Mouse (Mus musculus): ENCODE measurements around the gene Zfp326.
"Not testable (repeated sequence)": the region's sequence is repeated elsewhere in the genome, so short reads cannot be mapped to it uniquely, and the experiment has no call there.

Zfp326 gene

DNA sequence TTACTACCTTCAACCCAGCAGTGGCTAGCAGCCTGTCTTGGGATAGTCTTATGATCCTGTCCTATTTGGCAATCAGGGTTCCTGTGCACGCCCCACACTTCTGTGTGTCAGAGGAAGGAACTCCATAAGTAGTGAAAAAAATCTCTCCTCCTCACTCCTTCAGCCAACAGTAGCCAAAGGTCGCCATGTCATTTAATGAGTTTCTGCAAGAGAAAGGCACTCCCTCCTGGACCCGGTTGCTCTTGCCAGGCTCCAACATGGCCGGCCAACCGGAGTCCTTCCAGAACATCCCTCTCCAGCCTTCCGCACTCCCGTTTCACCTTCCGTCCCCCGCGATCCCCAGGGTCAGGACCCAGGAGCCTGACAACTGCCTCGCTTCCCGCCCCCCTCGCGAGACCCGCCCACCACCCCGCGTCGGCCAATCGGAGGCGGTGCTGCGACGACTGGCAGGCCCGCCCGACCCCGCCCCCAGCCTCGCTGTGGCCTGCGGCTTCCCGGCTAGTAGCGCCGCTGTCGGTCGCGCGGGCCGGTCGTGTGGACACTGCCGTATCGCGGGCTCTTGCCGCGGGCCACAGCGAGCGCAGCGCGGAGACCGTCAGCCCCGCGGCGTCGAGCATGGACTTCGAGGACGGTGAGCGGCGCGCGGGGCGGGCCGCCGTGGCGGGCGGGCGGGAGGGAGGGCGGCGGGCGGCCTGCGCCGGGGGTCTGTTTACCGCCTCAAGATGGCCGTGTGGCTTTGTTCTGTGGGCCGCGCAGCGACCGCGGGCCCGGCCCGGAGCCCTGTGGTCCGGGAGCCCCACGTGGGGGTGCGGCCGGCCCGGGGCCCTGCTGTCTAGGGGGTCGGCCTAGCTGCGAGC is at the start of gene Zfp326:
Zfp326 (plus strand) TSS at position 498 of the 857 bp plus-strand sequence.
- peak; percentile 86 for DNase-seq (ENCODE audit: low spot score)

DNA sequence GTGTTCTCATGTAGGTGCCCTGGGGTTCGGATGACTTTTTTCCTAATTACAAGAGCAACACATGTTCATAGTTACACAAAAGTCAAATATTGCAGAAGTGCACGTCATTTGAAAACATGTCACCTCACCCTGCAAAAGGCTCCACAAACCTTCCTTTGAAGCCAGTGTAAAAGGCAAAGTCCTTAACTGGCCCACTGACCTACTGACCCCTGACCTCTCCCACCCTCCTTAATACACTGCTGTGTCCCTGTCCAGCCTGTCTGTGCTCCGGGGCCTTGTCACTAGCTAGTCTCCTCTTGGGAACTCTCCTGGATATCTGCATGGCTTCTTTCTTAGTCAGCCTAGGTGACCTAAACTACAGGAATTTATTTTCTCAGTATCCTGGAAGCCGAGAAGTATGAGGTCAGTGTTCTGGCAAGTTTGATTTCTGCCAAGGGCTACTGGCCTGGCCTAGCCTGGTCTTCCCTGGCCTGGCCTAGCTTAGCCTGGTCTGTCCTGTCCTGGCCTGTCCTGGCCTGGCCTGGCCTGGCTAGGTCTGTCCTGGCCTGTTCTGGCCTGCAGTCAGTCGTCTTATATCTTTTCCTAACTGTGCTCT is 49.4 kb upstream of the Zfp326 start:
- no peak for DNase-seq (ENCODE audit: low spot score)

DNA sequence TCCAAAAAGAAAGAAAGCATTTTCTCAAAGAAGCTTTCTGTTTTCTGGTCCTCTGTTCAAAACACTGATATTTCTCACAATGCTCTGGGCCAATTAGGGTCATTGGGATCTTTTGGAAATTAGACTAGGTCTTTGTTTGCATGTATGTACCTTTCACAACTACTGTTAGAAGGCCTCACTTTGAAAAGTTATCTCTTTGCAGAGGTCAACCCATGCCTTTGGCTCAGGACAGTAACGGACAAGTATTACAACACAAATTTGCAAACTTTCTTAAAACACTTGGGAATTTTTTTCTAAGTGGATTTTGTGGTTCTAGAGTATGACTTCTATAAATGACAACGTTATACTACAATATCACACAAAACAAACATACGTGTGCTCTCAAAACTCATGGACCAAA is 48.3 kb upstream of the Zfp326 start:
- DNase-seq (ENCODE audit: low spot score): no peak

DNA sequence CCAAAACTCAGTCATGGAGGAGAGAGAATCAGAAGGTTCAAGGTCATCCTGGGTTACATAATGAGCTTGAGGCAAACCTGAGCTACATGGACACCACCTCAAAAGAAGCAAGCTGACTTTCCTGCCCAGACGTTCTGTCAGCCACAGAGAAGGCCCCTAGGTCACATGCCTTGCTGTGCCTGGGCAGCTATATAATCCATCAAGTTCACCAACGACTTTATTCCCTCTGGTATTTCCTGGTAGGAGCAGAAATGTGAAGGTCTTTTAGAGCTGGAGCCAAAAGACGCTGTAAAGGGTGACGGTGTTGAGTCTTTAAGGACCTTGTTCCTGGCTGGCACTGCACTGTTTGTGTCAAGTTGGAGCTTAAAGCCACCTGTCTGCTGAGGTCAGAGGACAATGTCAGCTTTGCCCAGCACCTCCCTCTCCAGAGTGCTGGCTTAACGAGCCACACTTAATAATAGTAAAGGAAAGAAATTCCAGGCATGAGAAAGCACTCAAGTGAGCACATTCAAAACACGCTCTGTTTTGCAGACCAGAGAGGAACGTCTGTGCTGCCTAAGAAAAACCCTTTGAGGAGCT is 47.3 kb upstream of the Zfp326 start:
- DNase-seq (ENCODE audit: low spot score): no peak

DNA sequence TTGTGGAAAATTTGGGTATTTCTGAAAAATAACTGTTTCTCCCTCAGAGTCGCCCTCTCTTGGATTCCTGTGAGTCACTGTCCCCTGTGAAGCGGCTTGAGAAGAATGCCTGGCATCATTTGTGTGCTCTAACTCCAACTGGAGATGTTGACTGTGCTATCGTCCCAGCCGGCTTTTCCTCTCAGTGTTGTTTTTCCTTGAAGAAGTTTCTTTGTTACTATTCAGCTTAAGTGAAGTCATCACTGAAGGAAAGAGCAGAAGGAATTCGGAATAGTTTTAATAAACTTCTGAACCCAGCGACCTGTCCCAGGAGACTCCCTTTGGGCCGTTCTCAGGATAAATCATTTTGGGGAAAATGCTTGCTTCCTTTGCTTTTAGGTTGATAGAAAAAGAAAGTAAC is 44.2 kb upstream of the Zfp326 start:
- no peak for DNase-seq (ENCODE audit: low spot score)

DNA sequence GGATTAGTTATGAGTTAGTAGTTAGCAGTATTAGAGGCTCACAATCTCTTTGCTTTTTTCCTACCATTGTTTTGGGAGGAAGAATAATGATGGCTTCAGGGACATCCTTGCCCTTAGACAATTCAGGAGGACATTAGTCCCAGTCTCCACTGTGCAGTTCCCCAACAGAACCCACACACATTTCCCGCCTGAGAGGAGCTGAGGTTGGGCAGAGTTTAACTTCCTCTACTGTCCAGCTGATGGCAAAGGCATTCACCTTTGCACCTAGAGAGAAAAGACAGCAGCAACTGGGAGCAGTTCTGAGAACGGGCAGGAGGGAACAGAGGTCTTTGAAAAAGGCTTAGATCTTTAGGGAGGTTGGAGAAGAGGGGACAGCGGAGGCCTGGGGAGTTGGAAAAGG is 42.4 kb upstream of the Zfp326 start:
- DNase-seq (ENCODE audit: low spot score): no peak

DNA sequence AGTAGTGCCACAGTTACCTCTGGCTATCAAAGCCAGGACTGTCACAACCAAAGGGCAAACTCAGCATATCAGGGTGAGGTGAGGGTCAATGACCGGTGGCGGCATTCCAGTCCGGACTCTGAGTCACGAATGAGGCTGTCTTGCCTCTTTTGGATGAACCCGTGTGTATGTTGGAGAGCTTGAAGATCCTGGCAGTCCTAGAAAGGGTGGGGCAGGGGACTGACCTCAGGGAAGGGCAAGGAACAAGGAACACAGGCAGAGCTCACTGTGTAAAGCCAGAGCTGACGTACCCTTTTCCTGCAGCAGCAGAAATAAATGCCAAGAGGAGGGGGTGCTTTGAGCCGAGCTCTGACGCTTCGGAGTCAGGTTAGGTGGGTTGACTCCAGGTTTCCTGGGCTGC is 40.4 kb upstream of the Zfp326 start:
- DNase-seq (ENCODE audit: low spot score): no peak

DNA sequence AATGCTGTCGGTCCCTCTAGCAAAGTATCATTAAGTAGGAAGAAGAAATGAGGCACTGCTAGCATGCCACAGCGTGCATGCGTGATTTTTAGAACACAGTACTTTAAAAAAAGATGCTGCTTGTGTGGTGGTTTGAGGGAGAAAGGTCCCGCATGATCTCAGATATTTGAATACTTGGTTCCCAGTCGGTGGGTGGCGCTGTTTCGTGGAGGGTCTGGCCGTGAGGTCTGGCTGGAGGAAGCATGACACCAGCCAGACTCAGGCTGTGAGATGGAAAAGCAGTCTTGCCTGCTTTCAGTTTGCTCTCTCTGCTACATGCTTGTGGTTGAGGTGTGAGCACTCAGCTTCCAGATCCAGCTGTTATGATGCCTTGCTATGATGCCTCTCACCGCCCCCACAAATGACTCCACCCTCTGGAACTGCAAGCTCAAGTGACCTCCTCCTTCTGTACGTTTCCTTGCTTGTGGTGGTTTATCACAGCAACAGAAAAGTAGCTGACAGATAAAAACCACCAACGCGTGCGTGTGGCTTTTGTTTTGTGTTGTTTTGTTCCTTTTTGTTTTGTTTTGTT is 36.5 kb upstream of the Zfp326 start:
- no peak for DNase-seq (ENCODE audit: low spot score)

DNA sequence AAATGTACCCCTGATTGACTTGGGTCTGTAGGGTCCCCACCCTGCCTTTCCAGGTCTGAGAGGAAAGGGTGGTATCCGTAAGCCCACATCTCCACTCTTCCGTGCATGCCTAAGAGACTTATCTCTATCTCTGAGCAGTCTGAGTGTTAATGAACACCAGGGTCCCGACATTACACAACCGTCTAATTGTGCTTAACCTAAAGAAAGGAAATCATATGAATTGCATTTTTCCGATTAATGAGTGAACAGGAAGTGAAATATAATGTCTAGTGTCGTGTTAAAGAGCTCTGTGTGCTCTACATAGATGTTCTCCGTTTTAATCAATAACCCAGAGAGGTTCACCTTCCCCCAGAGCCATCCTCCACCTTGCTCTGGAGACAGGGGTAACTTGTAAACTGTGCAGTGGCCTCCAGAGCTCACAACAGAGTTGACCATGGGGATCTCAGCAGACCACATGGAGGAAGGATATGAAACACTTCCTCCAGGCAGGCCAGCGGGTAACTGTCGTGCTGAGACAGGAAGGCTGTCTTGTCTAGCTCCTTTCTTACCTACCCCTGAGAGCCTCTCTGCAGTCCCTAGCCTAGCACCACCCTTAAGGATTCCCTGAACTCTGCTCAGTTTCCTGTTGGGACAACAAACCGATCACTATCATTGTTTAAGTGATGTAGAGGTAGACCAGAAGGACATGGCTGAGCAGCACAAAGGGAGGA is 32.2 kb upstream of the Zfp326 start:
- DNase-seq (ENCODE audit: low spot score): no peak

DNA sequence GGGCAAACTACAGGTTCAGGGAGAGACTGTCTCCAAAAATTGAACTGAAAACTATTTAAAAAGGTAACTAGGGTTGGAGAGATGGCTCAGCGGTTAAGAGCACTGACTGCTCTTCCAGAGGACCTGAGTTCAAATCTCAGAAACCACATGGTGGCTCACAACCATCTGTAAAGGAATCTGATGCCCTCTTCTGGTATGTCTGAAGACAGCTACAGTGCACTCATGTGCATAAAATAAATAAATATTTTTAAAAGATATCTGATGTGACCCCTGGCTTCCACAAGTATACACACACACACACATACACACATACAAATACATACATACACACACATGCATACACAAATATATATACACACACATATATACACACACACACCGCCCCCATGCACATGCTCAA is 31.3 kb upstream of the Zfp326 start:
- no peak for DNase-seq (ENCODE audit: low spot score)

DNA sequence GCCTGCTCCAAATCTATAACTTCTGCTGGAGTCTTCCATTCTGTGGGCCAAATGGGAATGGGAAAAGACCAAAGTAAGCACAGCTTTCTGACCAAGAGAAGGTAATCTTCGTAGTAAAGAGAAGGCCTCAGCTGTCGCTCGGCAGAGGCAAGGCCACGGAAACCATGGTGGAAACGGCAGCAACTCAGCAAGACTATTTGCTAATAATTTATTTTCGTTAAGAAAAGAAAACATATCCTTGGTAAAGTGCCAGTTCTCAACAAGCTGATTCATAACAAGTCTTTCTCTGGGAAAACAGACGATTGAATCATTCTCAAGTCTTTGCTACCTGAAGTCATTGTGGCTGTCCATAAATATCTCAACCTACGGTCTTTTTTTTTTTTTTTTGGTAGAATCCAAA is 28.6 kb upstream of the Zfp326 start:
- DNase-seq (ENCODE audit: low spot score): no peak

DNA sequence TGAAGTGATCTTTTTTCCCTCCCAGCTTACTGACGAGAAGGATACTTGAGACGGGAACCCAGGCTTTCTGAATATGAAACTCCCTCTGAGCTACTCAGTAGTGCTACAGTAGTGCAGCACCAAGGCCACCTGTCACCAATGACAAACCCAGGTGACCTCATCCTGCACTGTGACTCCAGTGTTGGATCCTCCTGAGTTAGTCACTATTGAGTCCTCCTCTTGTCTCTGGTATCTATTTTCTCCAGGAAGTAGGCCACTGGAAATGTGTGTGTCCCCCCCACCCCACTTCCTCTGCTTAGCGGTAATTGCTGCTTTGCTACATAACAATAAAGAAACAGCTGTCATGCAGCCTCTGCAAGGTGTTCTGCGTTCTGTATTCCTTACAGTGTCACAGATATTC is 27.1 kb upstream of the Zfp326 start:
- DNase-seq (ENCODE audit: low spot score): no peak

DNA sequence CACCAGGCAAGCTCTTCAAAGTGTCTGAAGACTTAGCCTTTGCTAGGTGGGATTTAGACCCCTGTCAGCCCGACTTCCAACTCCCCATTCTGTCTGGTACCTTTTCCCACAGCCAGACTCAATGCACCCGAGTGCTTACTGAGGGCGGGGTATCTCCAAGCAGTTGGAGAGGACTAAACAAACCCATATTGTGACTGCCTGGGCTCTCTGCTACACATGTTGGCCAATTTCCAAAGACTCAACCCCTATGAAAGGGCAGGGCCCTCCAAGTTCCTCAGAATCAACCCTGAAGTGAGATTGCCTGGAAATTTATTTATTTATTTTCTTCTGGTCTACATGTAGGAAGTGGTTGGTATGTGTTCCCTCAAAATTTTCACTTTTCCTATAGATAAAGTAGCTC is 26.7 kb upstream of the Zfp326 start:
- no peak for DNase-seq (ENCODE audit: low spot score)

DNA sequence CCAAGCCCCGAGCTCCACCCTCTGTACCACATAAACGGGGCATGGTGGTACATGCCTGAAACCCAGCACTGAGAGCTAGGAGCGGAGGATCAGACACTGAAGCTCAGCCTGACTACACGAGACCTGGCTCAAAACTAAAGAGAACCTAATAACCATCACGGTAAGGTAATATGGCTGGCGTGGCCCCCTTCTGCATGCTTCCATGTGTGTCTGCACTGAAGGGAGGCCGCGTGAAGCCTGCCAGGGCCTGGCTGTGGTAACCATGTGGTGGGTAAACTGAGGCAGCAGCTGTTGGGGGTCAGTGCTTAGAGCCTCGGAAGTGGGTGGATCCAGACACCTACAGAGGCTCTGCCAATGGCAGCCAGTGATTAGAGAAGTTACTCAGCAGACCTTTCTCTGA is 23.1 kb upstream of the Zfp326 start:
- no peak for DNase-seq (ENCODE audit: low spot score)

DNA sequence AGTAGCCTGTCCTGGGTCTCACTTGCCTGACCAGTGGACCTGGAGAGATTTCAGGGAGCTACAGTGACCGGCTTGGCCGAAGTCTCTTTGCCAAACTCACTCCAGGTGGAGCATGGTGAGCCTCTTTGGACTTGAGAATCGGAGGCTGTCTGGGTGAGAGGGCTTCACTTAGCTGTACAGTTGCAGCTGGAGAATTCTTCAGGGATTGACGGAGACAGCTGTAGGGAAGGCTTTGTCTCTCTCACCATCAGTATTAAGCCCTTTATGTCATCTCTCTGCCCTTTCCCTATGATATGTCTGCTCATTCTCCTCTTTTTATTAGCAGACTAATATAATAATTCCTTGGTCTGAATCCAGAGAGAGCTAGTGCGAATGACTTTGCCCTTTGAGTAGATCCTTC is 18.9 kb upstream of the Zfp326 start:
- DNase-seq (ENCODE audit: low spot score): no peak

DNA sequence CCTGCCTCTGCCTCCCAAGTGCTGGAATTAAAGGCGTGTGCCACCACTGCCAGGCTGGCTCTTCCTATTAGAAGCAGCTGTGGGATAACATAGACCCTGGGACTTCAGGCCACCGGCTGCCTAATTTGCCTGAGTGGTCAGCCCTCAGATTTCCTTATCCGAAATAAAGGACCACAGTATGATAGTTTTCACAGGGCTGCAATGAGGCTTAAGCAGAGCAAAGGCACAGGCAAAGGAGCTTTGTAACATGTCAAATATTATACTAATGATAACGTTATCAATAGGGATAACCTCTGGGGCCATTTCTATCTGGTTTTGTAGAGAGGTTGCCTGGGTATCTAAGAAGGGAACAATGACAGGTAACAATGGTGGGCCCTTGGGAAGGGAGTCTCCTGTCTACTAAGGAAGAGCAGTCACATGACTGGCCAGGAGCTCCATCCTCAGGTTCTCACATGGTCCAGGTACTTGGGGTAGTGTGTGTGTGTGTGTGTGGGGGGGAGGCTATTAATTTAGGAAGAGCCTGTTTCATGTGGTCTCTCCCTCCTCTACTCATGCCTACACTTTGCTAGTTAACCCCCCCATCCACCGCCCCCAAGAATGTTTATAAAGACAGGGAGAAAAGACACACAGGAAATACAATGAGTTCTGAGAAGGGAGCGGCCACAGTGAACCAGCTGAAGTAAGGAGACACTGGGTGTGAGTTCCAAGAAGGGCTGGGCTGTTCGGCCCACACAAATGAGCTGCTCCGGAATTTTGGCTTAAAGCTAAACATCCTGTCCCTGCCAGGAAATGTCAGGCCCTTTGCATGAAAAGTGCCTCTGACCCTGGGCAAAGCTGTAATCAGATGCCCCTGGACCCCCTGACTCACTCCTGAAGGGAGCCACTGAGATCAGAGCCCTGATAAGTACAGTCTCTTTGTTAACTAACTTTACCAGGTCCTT is 17.3 kb upstream of the Zfp326 start:
- no peak for DNase-seq (ENCODE audit: low spot score)

DNA sequence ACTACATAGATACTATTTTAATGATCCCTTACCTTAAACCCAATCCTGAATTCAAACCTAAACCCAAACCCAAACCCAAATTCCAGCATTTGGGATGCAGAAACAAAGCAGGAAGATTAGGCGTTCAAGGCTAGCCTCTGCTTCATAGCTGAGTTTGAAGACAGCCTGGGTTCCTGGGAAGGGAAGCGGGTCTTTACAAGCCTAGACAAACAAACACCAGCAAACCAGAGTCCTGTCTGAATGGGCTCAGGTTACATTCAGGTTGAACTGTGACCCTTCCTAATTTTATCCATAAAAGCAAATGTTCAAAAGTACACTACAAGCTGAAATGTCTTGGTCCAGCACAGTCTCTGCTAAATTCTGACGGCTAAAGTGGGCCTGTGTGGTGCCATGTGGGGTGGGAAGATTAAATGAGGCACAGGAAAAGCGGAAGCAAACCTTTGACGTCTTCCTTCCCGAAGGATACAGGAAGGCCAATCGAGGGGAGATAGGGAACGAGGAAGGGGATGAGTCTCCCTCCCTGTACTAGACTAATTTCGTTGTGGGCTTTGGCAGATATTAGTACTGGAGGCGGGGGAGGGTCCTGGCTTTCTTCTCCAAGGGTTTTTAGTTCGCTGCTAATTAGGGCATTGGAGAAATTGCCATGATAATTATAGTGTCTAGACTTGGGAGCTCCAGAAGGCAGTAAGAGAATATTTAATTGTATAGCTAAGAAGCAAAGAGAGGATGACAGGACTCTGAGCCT is 16.5 kb upstream of the Zfp326 start:
- no peak for DNase-seq (ENCODE audit: low spot score)

DNA sequence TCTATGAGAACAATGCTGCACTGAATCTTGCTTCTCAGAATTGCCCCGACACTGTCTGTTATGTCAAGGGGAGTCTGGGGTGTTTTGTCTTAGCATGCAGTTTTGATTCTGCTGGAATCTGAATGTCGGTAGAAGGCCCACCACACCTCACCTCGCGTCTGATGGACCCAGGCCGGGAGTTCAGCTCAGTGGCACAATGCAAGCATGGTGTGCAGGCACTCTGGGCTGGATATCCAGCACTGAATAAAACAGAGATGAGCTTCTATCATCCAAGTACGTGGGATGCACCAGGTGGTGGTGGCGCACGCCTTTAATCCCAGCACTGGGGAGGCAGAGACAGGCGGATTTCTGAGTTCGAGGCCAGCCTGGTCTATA is 15.9 kb upstream of the Zfp326 start:
- no peak for DNase-seq (ENCODE audit: low spot score)

DNA sequence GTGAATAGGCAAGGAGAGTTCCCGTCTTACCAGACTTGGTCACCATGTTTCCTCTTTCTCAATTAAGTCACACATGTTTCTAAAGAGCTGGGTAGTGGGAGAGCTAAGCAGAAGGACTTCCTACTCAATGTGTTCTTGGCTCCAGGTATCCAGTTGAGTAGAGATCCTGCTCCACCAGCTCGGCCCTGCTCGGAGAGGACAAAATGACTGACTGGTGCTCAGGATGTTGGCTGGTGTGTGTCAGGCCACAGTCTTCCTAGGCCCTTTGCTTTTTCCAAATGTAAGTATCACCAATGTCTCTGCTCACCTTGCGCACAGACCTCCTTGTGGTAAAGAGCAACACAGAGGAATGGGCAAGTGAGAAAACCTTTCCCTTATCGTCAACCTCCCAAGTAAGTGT is 14.7 kb upstream of the Zfp326 start:
- DNase-seq (ENCODE audit: low spot score): no peak

DNA sequence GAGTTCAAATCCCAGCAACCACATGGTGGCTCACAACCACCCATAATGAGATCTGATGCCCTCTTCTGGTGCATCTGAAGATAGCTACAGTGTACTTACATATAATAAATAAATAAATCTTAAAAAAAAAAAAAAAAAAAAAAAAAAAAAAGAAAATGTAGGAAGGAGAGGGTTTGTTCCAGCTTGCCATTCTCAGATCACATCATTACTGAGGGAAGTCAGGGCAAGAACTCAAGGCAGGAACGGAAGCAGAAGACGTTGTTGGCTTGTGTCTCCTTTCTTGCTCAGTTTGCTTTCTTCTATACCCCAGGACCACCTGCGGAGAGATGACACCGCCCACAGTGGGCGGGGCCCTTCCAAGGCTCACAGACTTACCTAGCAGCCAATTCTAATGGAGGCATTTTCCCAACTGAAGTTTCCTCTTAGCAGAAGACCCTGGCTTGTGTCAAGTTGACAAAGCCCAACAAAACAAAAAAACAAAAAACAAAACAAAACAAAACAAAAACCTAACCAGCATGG is 11.2 kb upstream of the Zfp326 start:
- not testable (repeated sequence) for DNase-seq (ENCODE audit: low spot score)
